Mouse (Mus musculus) c-Kit-negative CD71-positive TER-119-positive erythroid progenitor cells, embryonic 14.5 days (primary cell): Measurements from ENCODE around the gene March10.

Source experiments
- DNase-seq: peaks from one replicate; pipeline ENCODE4 v3.0.0-alpha.2; 2013; ENCODE audit warnings: low read depth, low spot score

The March10 gene

DNA sequence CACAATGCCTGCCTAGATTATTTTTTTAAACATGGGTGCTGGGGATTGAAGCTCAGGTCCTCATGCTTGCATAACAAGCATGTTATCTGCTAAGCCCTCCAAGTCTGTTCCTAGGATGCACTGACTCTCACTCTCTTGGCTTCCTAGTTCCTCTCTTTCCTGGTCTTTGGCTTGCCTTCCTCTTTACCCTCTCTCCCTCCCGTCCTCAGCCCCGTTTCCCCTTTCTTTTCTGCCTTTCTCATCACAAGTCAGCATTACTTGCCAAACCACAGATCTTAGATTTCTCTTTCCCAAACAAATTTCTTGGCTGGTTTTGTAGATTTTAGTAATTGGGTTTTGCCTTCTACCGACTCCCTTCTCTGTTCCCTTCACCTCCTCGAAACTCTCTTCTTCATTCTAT, 10.2 kb upstream of the March10 start:
- no peak for DNase-seq

DNA sequence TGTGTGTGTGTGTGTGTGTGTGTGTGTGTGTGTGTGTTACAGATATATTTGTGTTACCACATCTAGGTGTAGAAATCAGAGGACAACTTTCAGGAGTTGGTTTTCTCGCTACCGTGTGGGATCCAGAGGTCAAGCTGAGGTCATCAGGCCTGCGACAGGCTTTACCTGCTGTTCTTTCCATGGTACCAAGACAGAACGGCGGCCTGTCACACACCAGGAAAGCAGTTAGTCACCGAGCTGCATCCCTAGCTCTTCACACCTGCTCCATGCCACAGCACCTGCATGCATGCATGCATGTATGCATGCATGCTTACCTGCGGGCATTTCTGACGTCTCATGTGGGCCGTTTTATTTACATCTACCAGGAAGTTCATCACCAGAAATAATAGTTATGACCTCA, 9.0 kb upstream of the March10 start:
- DNase-seq: no peak

DNA sequence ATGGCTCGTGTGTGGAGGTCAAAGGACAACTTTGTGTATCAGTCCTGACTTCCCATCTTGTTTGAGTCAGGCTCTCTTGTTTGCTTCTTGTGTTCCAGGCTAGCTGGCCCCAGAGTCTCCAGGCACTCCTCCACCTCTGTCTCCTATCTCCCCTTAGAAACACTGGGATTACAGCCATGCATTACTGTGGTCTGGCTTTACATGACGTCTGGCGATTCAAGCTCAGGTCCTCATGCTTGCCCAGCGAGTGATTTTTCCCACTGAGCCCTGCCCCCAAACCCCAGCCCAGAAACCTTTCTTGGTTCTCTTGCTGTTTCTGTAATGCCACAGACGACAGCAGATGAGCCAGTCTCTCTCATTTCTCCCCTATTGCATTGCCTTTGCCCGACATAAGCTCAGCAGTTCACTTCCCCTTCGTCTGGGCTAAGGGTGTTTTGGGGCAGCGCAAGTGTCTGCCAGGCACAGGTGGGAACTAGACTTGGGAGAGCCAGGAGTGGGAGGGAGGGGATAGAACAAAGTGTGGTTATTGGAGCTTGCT, 8.0 kb upstream of the March10 start:
- no peak for DNase-seq

DNA sequence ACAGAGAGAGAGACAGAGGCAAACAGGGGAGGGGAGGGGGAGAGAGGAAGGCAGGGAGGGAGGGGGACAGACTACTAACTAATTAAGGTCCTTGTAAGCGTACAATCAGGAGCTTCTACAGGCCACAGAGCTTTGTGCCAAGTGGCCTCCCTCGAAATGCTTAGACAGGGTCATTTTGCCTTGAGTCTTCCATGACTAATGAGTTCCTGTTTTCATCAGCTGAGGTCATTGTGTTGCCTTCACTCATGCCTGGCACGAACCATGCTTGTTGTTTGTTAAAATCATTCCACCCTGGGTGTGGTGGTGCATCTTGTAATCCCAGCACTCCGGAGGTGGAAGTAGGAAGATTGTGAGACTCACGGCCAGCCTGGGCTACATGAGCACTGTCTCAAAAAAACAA, 3.4 kb upstream of the March10 start:
- no peak for DNase-seq

DNA sequence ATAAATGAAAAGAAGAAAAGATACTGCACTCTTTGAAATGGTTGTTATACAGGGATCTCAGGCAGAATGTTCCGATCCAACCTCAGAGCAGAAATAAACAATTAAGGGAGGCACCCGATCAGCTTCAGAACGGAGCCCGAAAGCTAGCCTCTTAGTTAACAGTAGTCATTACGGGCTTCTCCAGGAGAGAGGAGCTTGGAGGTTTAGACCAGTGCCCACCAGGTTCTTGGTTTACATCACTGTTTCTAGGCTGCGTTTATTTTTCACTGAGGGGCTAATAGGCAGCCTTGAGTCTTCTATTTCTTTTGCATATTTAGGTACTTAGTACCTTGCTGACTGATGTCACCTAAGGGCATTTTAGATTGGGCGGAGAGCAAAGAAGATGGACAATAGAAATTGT, 506 bp upstream of the March10 start:
- no peak for DNase-seq

DNA sequence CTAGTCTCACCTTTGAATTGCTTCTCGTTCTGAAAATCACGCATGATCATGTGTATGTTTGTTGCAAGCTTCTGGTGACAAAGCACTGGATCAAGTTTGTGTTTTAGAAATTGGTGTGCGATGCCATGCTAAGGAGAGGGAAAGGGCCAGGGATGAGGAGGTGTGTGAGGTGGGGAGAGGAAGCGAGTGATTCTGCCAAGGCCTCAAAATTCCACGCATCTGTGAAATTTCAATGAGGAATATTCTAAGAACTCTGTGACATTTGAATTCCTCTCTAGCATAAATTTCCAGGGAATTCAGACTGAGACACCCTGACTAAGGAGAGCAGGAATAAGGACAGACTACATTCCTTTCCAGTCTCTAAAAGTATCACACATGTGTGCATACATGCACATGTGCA, 1.4 kb downstream of the March10 start:
- no peak for DNase-seq

DNA sequence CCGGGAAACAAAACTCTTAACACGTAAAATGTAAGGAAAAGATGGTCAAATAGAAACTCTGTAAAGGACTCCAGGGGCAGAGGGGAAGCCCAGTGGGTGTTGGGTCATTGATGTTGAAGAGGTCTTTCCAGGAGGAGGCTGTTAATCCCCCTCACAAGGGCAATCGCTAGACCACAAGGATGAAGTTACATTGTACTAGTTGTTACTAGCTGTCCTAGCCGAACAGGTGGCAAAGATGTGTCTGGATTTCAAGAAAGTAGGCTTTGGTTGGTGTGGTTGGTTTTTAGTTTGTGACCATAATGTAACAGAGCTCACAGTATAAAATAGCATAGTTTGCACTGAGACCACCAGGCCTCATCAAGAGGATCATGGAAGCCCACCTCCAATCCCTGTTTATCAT, 3.5 kb downstream of the March10 start:
- DNase-seq: no peak

DNA sequence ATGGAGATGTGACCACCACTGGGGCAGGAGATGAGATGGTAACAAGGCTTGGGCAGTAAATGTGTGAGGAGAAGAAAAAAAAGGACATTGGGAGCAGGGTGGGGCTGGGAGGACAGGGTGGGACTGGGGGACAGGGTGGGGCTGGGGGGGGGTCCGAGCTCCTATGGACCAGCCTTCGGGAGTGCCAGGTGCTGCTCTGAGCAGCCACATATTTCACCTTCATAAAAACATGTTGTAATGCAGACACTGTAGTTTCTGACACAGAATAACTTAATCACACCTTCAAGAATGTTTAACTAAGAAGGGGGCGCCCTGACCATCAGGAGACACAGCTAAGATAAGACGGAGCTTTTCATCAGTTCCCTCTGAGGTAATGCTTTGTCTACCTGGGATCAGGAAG, 4.0 kb downstream of the March10 start:
- DNase-seq: no peak

DNA sequence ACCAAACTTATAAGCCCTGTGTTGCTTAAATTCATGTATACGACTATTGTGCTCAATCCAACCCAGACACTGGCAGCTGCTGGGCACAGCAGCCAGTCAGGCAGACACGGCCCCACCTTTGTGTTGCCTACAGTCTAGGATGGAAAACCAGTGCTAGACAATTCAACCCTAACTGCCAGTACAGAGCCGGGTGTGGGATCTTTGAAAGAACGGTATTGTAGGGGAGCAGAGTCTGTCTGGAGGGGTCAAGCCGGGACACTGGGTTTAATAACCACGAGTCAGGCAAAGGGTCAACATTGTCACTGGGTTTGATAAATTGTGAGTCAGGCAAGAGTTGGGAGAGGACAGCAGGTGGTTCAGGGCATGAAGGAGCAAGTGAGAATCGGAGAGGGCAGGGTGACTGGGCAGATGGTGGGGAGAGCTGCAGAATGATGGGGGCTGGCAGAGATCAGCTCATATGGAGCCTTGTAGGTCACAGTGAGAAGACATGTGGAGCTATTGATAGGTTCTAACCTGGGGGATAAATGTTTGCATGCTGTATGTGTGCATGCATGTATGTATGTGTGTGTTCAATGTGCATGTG, 4.9 kb downstream of the March10 start:
- DNase-seq: no peak

DNA sequence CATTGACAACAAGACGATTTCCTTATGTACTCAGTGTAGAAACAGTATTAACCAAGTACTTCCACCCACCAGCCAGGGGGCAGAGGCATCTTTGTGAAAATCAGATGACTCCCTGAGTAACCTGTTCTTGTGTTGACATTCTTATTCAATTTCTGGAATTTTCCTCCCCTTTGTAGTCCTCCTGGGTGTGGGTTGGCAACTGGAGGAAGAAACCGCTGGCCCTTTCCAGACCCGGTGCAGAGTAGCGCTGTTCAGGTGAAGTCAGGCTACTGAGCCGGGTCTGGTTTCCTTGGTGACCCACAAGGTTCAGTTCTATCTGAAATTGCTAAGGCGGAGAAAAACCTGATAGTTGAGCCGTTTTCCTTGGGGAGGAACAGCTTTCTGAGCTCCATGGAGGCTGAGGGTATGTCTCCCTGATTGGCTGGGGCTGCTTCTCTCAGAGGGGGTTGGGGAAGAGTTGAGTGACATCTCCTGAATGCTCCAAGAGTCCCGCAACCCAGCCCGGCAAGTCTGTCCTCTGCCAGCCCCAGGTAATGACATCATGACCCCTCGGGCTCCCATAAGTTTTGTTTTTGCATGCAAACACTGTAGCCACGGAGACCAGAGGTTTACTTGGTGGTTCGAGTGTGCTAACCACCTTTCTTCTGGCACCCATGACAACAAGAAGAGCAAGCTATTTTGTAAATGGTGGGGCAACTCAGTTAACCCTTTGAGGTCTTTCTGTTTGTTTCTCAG, 6.8 kb downstream of the March10 start:
- DNase-seq: no peak

DNA sequence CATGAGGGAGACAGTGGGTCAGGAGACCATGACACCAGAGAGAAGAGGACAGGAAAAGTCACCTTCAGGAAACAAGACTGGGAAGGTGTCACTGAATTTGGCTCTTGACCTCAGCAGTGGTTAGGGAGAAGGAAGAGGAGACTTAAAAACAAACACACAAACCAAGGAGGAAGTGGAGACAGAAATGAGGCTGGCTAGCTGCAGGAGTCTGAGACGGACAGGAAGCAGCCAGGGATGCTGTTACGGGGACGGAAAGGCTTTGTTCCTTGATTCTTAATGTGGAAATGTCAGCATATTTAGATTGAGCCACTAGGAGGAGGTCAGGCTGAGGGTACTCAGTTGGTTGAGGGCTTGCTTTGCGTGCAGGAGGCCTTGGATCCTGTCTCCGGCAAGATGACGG, 8.9 kb downstream of the March10 start:
- no peak for DNase-seq

DNA sequence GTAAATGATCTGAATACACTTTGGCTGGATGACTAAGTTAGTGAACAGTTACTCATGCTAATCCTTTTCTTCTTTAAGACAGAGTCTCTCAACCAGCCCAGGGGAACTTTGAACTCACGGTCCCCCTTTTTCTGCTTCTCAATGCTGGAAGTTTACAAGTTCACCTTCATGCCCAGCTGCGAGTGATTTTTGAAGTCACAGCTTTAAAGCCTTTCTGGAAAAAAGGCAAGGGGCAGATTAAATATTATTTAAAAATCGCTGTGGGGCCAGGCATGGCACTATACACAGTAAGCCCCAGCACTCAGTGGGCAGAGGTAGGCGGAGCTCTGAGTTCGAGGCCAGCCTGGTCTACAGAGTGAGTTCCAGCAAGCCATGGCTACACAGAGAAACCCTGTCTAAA, 10.3 kb downstream of the March10 start:
- DNase-seq: no peak

DNA sequence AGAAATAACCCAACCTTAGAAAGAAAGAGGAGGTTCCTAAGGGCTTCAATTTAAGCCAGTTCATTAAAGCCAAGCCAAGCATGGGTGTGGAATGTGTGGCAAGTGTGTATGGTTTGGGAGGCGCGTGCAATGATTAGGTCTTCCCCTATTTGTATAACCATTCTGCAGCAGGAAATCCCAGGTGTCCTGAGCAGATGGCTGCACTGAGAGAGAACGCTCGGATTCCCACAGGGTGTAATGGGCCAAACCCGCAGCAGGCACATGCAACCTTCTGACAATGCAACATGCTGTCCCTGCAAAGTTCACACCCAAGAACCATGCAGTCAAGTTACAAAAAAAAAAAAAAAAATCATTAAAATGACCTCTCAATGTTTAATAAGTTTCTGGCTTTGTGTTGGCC, 10.8 kb downstream of the March10 start:
- DNase-seq: no peak

DNA sequence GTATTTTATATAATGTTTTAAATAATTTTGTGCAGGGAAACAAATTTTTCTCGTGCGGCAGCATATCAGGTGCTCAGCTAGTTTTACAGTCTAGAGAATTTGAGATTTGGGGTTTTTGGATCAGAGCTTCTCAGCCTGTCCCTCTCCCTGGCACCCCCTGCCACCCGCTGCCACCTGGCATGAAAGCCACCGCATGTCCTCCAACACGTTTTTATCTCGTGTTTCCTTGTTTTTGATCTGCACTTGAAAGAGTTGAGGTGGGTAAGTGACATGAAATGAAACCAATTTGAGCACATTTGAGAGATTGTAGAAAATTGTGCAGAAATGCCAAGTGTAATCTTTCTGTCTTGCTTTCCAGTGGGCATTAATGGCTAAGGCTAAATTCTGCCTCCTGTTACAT, 11.6 kb downstream of the March10 start:
- DNase-seq: no peak

DNA sequence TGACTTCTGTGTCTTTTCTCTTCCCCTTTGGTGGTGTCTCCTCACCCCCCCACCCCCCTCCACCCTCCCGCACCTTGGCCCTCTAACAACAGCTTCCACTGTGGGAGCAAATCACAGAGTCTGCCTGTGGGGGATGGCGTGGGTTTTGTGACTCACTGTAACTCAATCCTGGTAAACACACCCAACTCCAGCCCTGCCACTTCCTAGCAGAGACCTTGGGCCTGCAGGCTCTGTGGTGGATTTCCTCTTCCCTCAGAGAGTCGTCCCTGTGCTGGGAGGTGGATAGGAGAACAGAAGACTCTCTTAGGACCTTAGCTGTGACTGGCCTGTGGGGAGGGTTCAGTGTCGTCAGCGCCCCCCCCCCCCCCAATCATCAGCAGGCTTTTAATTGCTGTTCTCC, 13.0 kb downstream of the March10 start:
- no peak for DNase-seq

DNA sequence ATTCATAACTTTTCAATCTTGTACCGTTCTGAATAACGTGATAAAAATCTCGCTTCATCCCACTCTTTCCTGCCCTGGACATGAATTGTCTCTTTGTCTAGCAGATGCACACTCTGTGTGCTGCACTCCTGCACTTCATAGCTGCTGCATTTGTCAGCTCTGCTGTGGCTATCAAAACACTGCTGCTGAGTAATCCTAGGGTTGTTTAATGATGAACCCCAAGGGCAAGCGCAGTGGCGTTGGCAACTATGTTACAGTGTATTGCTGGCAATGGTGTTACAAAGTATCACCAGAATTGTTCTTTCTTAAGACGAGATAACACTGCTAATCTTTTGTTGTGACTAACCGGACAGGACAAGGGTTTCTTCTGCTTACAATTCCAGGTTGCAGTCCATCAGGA, 16.7 kb downstream of the March10 start:
- no peak for DNase-seq

DNA sequence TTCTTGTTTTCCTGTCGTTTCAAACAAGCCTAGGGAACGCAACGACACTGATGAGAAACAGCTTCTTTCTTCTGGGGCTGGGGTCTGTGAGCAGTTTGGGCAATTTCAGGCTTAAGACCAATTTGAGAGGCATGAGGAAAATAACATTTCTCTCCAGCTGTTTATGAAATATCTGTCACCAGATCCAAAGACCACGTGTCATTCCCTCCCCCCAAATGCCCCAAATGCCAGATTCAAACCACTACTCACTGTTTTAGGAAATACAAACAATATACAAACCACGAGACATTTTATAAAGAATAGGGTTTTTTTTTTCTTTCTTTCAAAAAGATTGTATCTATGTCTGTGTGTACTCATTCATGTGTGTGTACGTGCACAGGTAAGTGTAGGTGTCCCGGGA, 17.6 kb downstream of the March10 start:
- DNase-seq: no peak

DNA sequence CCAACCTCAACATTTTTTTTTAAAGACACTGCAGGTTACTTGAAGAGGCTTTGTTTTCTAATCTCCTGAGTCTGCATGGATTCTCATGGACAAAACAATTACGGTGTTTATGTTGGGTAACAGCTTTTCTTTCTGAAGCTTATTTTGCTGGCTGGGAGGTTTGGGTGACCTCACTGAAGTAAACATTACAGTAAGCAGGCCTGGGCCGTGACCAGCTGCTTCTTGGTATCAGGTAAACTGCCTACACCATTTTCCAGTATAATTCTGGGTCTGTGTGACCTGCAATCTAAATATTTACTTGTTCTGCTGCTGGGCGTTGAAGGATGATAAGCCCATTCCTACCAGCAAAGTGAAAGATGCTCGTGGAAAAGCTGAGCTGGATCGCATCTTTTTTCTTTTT, 30.1 kb downstream of the March10 start:
- no peak for DNase-seq

DNA sequence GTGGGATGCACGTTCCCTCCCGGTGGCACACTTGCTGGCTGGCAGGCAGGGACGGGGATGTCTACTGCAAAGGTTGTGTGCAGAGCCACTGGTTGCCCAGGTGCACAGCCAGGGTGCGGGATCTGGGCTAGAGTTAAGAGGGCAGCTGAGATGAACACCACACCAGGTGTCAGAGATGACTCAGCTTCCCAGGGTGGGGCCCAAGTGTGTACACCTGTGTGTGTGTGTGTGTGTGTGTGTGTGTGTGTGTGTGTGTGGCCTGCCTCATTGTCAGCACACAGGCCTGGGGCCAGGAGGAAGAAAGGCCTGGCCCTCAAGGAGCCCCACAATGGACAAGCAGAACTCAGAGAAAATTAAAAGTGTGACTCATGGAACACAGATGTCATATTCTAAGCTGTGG, 31.9 kb downstream of the March10 start:
- no peak for DNase-seq

DNA sequence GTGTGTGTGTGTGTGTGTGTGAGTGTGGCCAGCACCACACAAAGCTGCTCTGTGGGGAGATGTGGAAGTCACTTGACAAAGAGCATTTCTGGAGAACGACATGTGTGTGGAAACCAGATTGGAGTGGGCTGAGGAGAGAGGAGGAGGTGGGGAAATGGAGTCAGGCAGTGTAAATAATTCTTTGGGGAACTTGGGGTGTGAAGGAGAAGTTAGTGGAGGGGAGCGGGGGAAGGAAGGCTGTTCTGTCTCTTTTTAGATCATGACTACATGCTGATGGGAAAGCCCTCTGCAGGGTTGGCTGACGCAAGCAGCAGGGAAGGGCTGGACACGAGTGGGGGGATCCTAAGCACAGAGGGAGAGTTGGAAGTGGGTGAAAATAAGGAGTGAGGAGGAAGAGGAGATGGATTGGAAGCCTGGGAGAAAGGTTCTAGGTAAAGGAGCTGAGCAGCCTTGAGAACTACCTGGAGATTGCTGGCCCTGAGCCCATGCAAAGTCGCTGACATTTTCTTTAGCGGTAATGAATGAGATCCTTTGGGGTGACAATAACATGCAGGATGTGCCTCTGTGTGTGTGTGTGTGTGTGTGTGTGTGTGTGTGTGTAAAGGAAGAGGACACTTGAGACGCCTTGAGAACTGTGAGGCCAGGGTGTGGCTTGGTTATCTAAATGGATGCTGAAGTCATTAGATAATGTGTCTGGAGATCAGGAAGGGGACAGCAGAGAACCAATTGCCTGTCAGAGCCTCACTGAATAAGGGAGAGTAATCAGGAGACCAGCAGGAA, 35.7 kb downstream of the March10 start:
- DNase-seq: no peak

DNA sequence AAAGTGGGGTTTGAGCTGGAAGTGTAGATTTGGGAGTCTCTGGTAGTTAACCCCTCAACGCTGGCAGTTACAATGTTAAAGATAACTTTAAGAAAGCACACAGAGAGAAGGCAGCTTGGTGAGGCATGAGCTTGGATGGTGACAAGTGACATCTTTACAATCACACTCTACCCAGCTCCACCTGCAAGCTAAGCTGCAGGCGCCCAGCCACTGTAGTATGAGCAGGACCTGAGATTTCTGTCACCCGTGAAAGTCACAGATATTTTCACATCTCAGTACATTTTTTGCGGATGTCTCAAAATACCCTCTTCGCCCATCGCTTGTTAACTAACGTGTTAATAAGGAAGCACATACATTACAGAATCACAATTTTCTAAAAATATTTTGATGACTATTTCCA, 36.6 kb downstream of the March10 start:
- no peak for DNase-seq

DNA sequence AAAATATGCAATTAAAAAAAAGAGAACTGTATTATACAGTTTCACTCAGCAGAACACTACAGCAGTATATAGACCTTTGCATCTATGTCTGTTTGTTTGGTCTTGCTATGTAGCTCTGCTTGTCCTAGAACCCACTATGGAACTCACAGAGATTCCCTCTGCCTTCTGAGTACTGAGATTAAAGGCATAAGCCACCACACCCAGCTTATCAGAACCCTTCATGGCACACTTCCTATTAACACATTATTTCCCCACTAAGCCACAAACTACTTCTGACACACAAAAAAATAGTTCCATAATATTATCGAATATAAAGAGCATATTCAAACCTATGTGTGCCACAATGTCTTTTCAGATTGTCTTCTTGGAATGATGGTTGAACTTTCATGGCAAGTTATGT, 42.5 kb downstream of the March10 start:
- no peak for DNase-seq

DNA sequence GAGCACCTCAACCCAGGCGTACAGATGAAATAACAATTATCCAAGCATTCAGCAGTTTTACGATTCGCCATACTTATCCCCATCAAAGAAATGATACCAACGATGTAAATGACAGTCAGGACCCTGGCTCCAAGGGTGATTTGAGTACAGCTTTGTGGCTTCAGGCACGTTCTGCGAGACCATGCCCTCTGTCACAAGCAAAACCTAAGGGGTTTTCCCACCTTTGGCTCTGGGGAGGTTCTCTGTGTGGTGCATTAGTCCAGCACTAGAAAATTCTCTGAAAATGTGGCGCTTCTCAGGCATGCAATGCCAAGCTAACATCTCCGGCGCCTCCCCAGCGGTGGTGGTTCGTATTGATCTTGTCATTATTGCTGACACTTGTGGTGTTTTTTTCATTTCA, 47.1 kb downstream of the March10 start:
- no peak for DNase-seq
